Mouse (Mus musculus): ENCODE measurements around the gene Bcas3. TPM values are rescaled to one million over a fixed set of nuclear protein-coding genes. Genes with fewer than 3 reads are reported as not detected.

The Bcas3 gene
- polyA plus RNA-seq, 1 experiment from 2014 or later = 16.6 TPM

DNA sequence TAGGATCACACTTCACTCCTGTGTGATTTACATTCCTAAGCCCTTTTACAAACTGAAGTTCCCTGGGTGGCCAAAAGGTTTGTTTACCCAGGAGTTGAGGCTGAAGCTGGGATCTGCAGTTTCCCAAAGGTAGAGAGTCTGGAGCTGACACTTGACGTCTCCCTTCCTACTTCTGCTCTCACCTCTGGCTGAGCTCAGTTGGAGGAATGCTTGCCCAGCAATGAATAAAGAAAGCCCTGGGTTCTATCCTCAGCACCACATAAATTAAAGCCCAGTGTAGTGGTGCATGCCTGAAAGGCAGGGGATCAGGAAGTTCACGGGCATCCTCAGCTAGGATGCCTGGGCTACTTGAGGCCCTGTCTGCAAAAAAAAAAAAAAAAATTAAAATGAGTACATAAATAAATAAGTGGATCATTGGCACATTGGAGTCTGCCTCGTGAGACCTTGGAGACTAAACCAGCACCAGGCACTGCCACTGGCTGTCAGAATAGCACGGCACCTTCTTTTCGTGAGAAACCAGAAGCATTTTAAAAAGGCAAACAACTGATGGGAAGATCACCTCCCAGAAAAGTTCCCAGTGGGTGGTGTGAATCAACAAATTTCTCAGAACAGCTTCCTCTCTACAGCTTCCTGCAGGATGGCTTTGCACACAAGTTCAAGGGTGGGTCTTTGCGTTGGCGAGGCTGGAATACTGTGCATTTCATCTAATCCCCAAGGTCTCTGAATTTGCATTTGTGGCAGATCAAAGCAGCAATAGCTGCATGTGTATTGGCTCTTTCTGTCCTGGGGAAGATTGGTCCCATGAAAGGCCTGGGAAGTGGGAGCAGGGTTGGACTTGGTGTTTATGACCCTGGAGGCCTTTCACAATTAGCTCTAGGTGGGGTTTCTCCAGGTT lies 381.6 kb downstream of the Bcas3 start:
- no peak overlapping the region for H3K9ac ChIP-seq
- no peaks in the 10 kb centered on the region for H3K27me3 ChIP-seq
- H3K27ac ChIP-seq = no peak overlapping the region
- peaks cover 17% of the 10 kb centered on the region for H3K4me1 ChIP-seq (replicated peaks)
- H3K9me3 ChIP-seq (replicated peaks) = no peaks in the 10 kb centered on the region
- WGBS = 77% methylated on average over 7 of the region's 7 CpGs
- no peak overlapping the region for H3K4me2 ChIP-seq
- no peak overlapping the region for H3K4me3 ChIP-seq
- no peak for ATAC-seq (replicated peaks; ENCODE audit: insufficient number of reproducible peaks, insufficient read depth, low FRiP score, low read depth)
- H3K36me3 ChIP-seq = no peaks in the 10 kb centered on the region

DNA sequence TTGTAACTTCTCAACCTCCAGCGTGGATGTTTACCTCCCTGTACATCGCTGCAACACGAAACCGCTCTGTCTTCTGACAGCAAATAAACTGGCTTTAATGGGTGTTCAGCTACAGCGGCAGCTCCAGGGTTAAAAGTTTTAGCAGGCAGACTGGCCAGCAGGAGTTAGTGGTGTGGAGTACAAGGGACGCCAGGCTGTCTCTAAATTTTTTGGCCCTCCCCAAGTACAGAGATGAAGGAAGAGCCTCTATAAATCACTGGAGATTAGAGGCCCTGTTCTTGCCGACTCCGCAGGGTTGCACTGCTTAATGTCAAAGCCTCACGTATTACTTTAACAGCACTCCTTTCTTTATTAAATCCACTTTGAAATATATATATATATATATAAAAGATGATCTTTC lies 384.3 kb downstream of the Bcas3 start:
- Histone ChIP-seq H3K4me2 (no peak overlapping the region), H3K36me3 (no peaks in the 10 kb centered on the region), H3K4me3 (no peak overlapping the region), H3K27ac (no peak overlapping the region), H3K4me1 (replicated peaks) (peaks cover 25% of the 10 kb centered on the region), H3K9me3 (replicated peaks) (no peaks in the 10 kb centered on the region), H3K27me3 (no peaks in the 10 kb centered on the region), H3K9ac (no peak overlapping the region)
- 57% methylated on average over 9 of the region's 9 CpGs for WGBS
- ATAC-seq (replicated peaks; ENCODE audit: insufficient number of reproducible peaks, insufficient read depth, low FRiP score, low read depth) = no peak

DNA sequence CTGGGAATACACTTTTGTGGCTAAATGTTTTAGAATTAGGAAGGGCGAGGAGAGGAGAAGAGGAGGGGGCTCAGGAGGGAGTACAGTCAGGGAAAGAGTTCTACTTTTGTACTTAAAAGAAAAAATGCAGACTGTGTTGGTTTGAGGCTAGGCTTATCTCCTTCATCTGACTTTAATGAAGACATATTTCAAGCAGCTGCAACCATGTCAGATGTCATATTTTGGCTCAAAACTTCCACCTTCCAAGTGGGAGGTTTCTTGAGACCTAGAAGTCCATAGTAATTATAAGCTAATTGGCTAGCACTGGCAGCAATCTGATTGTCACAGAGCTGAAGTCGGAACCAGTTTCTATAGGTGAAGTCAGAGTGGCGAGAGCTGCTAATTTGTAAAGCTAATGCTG lies 384.9 kb downstream of the Bcas3 start:
- WGBS = 76% methylated on average over 3 of the region's 3 CpGs
- H3K4me2 ChIP-seq = no peak overlapping the region
- no peaks in the 10 kb centered on the region for H3K9me3 ChIP-seq (replicated peaks)
- peaks cover 25% of the 10 kb centered on the region for H3K4me1 ChIP-seq (replicated peaks)
- H3K27ac ChIP-seq = peak overlapping the region; percentile 13; the same call in 1 of the 2 replicates
- ATAC-seq (replicated peaks; ENCODE audit: insufficient number of reproducible peaks, insufficient read depth, low FRiP score, low read depth) = no peak
- no peaks in the 10 kb centered on the region; the same call in 1 of the 2 replicates for H3K27me3 ChIP-seq
- H3K4me3 ChIP-seq = no peak overlapping the region
- H3K36me3 ChIP-seq = no peaks in the 10 kb centered on the region
- H3K9ac ChIP-seq = no peak overlapping the region

DNA sequence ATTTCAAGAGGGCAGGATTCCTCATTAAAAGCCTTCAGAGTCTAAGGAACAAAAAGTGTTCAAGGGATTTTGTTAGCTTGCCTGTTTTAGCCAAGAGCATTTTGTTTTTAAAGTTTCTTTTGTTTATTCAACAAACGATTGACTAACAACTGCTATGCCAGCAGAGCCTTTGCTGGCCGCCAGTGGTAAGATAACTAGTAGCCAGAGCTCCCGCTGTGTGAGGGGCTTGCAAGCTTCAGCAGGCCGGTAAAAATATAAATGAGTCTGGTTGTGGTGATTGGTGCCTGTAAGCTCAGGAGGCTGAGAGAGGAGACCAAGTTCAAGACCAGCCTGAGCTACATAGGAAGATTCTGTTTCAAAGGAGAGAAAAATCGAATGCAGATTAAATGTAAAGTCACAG lies 385.6 kb downstream of the Bcas3 start:
- Histone ChIP-seq H3K9me3 (replicated peaks) (no peaks in the 10 kb centered on the region), H3K27me3 (no peaks in the 10 kb centered on the region; the same call in 1 of the 2 replicates), H3K4me1 (replicated peaks) (peaks cover 24% of the 10 kb centered on the region), H3K27ac (peak overlapping the region; percentile 13; the same call in 1 of the 2 replicates), H3K36me3 (no peaks in the 10 kb centered on the region), H3K4me2 (no peak overlapping the region), H3K9ac (no peak overlapping the region), H3K4me3 (no peak overlapping the region)
- WGBS = 66% methylated on average over 5 of the region's 5 CpGs
- no peak for ATAC-seq (replicated peaks; ENCODE audit: insufficient number of reproducible peaks, insufficient read depth, low FRiP score, low read depth)

DNA sequence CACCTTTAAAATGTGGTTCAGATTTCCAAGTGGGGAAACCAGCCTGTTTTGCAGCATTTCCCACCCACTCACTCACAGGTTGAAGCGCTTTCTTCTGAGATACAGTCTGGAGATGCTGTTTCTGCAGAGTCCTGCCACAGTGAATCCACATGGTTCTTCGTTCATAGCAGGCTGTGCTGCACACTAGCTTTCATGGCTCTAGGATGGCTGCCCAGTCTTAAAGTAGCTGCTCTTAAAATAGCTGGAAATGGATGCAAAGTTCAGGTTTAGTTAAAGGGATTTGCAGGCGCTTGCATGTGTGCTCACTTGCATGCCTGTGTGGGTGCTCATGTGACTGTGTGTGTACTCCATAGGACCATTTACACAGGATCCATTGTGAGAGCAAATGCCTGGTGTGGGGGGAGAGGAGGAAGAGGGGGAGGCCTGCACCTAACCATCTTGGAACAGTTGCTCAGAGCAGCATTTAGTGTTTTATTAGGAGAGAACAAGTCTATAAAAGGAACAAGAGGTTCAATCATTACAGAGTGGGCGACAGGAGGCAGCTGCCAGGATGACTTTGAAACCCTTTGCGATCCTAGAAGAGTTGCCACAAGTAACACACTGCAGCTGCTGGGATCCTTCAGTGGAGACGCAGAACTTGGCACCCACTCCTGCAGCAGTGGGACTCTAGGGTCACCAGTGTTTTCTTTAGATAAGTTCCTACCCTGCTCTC lies 386.5 kb downstream of the Bcas3 start:
- no peak overlapping the region for H3K9ac ChIP-seq
- H3K27ac ChIP-seq = peak overlapping the region; percentile 68
- H3K9me3 ChIP-seq (replicated peaks) = no peaks in the 10 kb centered on the region
- ATAC-seq (replicated peaks; ENCODE audit: insufficient number of reproducible peaks, insufficient read depth, low FRiP score, low read depth) = peak; percentile 69
- H3K4me3 ChIP-seq = no peak overlapping the region
- no peaks in the 10 kb centered on the region; the same call in 1 of the 2 replicates for H3K27me3 ChIP-seq
- H3K4me2 ChIP-seq = peak overlapping the region; percentile 8; the same call in 1 of the 2 replicates
- no peaks in the 10 kb centered on the region for H3K36me3 ChIP-seq
- H3K4me1 ChIP-seq (replicated peaks) = peaks cover 20% of the 10 kb centered on the region
- WGBS = 35% methylated on average over 6 of the region's 6 CpGs

DNA sequence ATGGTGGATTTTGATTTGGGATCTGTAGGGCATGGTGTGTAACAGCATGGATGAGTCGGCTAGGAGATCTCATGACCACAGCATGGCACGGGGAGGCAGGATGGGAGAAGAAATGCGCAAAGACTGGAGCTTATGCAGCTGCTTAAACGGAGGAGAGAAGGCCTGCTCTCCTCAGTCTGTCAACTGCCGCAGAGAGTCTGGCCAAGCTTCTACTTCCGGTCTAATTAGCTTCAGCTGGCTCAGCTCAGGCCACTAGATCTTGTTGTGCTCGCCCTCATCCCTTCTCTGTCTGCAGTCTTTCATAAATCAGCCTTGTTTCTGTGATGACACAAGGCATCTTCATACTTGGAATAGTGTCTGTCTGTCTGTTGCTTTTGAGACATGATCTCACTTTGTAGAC lies 393.4 kb downstream of the Bcas3 start:
- Histone ChIP-seq H3K27me3 (no peaks in the 10 kb centered on the region; the same call in 1 of the 2 replicates), H3K4me2 (no peak overlapping the region), H3K9me3 (replicated peaks) (no peaks in the 10 kb centered on the region), H3K4me1 (replicated peaks) (0 out of 2 replicates have a peak, but pooled peaks cover 7% of the 10 kb centered on the region), H3K4me3 (no peak overlapping the region), H3K27ac (no peak overlapping the region), H3K9ac (no peak overlapping the region), H3K36me3 (no peaks in the 10 kb centered on the region)
- ATAC-seq (replicated peaks; ENCODE audit: insufficient number of reproducible peaks, insufficient read depth, low FRiP score, low read depth) = no peak
- WGBS = 63% methylated on average over 7 of the region's 7 CpGs

DNA sequence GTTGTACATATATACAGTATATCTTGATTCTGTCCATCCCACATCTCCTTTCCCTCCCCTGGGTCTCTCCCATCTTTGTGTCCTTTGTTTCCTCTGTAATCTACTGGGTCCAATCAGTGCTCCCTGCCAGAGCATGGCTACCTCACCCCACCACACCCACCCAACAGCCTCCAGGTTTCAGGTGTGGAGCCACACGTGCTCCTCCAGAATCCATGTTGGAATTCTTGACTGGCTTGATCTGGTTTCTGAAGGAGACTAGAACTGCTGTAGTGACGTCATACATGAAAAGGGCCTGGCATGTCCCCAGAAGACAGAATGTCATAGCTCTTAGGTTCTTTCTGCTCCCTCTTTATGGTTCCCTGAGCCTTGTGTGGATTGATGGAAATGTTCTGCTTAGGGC lies 395.9 kb downstream of the Bcas3 start:
- ATAC-seq (replicated peaks; ENCODE audit: insufficient number of reproducible peaks, insufficient read depth, low FRiP score, low read depth) = no peak
- WGBS = 76% methylated on average over 2 of the region's 2 CpGs
- H3K4me3 ChIP-seq = no peak overlapping the region
- H3K27ac ChIP-seq = no peak overlapping the region
- H3K9ac ChIP-seq = no peak overlapping the region
- 0 out of 2 replicates have a peak, but pooled peaks cover 7% of the 10 kb centered on the region for H3K4me1 ChIP-seq (replicated peaks)
- no peaks in the 10 kb centered on the region for H3K27me3 ChIP-seq
- no peaks in the 10 kb centered on the region for H3K36me3 ChIP-seq
- H3K9me3 ChIP-seq (replicated peaks) = no peaks in the 10 kb centered on the region
- no peak overlapping the region for H3K4me2 ChIP-seq

DNA sequence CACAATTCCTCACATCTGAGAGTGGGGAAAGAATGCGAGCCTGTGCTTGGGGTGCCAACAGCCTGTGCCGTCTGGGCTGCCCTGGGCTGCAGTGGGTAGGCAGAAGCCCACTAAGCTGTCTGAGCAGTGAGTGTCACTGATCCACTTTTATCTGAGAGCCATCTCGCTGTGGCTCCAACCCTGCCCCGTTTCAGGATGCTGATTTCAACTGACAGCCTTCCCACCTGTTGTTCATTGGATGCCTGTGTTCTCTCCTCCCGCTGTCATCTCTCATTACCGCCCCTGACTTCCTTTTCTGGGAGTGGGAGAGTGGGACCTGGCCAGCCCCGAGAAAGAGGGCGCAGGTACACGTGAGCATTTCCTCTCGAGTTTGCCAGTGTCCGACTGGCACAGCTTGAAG lies 398.2 kb downstream of the Bcas3 start:
- Histone ChIP-seq H3K4me1 (replicated peaks) (0 out of 2 replicates have a peak, but pooled peaks cover 7% of the 10 kb centered on the region), H3K36me3 (no peaks in the 10 kb centered on the region), H3K27me3 (no peaks in the 10 kb centered on the region), H3K9me3 (replicated peaks) (no peaks in the 10 kb centered on the region), H3K4me3 (no peak overlapping the region), H3K27ac (no peak overlapping the region), H3K9ac (no peak overlapping the region), H3K4me2 (no peak overlapping the region)
- no peak for ATAC-seq (replicated peaks; ENCODE audit: insufficient number of reproducible peaks, insufficient read depth, low FRiP score, low read depth)
- 36% methylated on average over 11 of the region's 11 CpGs for WGBS

DNA sequence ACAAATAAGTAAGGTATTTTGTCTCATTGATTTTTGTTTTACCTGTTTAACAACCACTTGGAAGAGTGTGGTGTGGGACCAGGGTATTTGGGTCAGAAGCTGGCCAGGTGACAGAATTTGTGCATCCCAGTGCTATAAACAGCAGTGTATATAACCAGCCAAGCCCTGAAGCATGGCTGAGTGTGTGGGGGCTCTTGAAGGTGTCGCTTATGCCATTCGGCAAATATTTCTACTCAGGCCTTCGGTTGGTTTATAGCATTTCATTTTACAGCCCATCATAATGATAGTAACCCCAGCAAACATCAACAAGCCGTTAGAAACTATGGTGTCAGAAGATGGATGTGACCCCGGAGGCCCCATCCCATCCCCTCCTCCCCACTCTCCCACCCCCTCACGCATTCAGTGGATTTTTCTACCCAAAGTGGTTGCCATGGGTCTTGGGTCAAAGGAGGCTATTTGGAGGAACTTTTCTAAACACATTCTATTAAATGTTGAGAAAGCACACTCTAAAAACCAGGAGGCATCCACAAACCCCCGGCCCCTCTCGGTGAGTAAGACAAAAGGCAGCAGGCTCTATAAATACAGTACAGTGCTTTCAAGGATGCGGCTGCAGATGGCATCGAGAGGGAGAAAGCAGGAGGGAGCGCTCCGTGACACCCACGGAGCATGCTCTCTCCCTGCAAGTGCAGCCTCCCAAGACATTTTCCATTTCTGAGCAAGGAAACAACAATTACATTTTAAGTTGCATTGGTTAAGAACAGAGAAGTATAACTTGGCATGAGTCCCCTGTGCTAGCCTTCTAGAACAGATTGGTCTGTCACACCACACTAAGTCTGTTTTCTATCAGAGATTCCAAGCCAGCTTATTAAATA lies 401.9 kb downstream of the Bcas3 start:
- Histone ChIP-seq H3K4me2 (no peak overlapping the region), H3K27ac (no peak overlapping the region; the same call in 1 of the 2 replicates), H3K36me3 (no peaks in the 10 kb centered on the region), H3K9ac (no peak overlapping the region), H3K4me3 (no peak overlapping the region), H3K27me3 (no peaks in the 10 kb centered on the region), H3K4me1 (replicated peaks) (peaks cover 15% of the 10 kb centered on the region), H3K9me3 (replicated peaks) (no peaks in the 10 kb centered on the region)
- no peak for ATAC-seq (replicated peaks; ENCODE audit: insufficient number of reproducible peaks, insufficient read depth, low FRiP score, low read depth)
- 64% methylated on average over 13 of the region's 13 CpGs for WGBS

DNA sequence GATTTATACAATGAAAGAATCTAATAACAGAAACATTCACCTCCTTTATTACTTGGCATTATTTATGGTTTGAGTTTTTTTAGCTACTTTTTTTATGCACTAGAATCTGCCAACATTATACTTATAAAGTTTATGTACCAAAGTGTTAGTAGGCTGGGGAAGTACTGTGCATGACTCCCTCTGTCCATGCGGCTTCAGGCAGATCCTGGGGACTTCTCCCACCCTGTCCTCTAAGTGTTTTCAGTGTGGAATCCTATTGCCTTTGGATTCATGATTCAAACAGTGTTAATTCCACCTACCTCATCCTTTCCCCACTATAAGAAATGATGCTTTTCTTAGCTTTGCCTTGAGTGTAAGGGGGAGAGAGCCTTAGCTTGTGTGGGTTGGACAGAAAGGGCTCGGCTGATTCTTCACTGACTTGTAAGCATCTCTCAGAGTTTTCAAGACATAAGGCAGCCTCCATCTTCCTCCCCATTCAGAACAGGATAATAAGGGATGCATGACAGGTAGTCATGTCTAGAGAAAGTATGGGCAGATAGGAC lies 402.6 kb downstream of the Bcas3 start:
- Histone ChIP-seq H3K27ac (peak overlapping the region; percentile 17; the same call in 1 of the 2 replicates), H3K9ac (no peak overlapping the region), H3K9me3 (replicated peaks) (no peaks in the 10 kb centered on the region), H3K4me1 (replicated peaks) (peaks cover 22% of the 10 kb centered on the region), H3K36me3 (no peaks in the 10 kb centered on the region), H3K4me2 (no peak overlapping the region), H3K27me3 (no peaks in the 10 kb centered on the region), H3K4me3 (no peak overlapping the region)
- no peak for ATAC-seq (replicated peaks; ENCODE audit: insufficient number of reproducible peaks, insufficient read depth, low FRiP score, low read depth)
- WGBS = 66% methylated on average over 2 of the region's 2 CpGs

All from heart, embryonic 15.5 days (tissue).